Mouse (Mus musculus) urinary bladder, postnatal 10 days (tissue): ENCODE data around the gene Dnajc12.
A peak's percentile ranks its signal among the peaks of the same experiment; 100 is the strongest.
"Not testable (repeated sequence)": the region's sequence is repeated elsewhere in the genome, so short reads cannot be mapped to it uniquely, and the experiment has no call there.

Experiments used
- DNase-seq: peaks from one replicate; pipeline ENCODE4 v3.0.0; 2022; ENCODE audit warnings: low spot score

The Dnajc12 gene

GRCm38 (mm10) chr10:63386444-63386843 is 4.2 kb downstream of the Dnajc12 start:
- DNase-seq = peak; percentile 35

- DNase-seq = no peak
Observed at GRCm38 (mm10) chr10:63386991-63387390, 4.7 kb downstream of the Dnajc12 start.

- DNase-seq = no peak
Observed at GRCm38 (mm10) chr10:63388948-63389347, 6.7 kb downstream of the Dnajc12 start.

GRCm38 (mm10) chr10:63396963-63397362 is 14.7 kb downstream of the Dnajc12 start:
- DNase-seq = no peak

GRCm38 (mm10) chr10:63402731-63403504 is 20.7 kb downstream of the Dnajc12 start:
- no peak for DNase-seq

GRCm38 (mm10) chr10:63403636-63404035 is 21.4 kb downstream of the Dnajc12 start:
- DNase-seq = no peak

- no peak for DNase-seq
Observed at GRCm38 (mm10) chr10:63410162-63410956, 28.1 kb downstream of the Dnajc12 start.

GRCm38 (mm10) chr10:63411674-63412073 is 29.4 kb downstream of the Dnajc12 start:
- not testable (repeated sequence) for DNase-seq

GRCm38 (mm10) chr10:63412756-63413155 is 30.5 kb downstream of the Dnajc12 start:
- DNase-seq = no peak

- no peak for DNase-seq
Observed at GRCm38 (mm10) chr10:63415287-63415686, 33.0 kb downstream of the Dnajc12 start.

- DNase-seq = no peak
Observed at GRCm38 (mm10) chr10:63415850-63416249, 33.6 kb downstream of the Dnajc12 start.

GRCm38 (mm10) chr10:63417061-63417460 is 34.8 kb downstream of the Dnajc12 start:
- no peak for DNase-seq

- no peak for DNase-seq
Observed at GRCm38 (mm10) chr10:63421739-63422735, 39.8 kb downstream of the Dnajc12 start, which contains the start of gene Gm7075. TSS of gene Gm7075 (minus strand) at chr10:63421789.

GRCm38 (mm10) chr10:63422736-63422992 is 40.4 kb downstream of the Dnajc12 start:
- DNase-seq = no peak

- no peak for DNase-seq
Observed at GRCm38 (mm10) chr10:63423591-63424474, 41.6 kb downstream of the Dnajc12 start.

GRCm38 (mm10) chr10:63424475-63424814 is 42.2 kb downstream of the Dnajc12 start:
- DNase-seq = no peak

GRCm38 (mm10) chr10:63427146-63427545 is 44.9 kb downstream of the Dnajc12 start:
- DNase-seq = no peak

GRCm38 (mm10) chr10:63428243-63429022 is 46.2 kb downstream of the Dnajc12 start:
- no peak for DNase-seq

GRCm38 (mm10) chr10:63429023-63429340 is 46.7 kb downstream of the Dnajc12 start:
- DNase-seq = no peak

GRCm38 (mm10) chr10:63429380-63429779 is 47.1 kb downstream of the Dnajc12 start:
- peak; percentile 98 for DNase-seq
